Mouse (Mus musculus): ENCODE measurements around the gene Jmjd7. TPM values are rescaled to one million over a fixed set of nuclear protein-coding genes. Genes with fewer than 3 reads are reported as not detected.
A peak's percentile ranks its signal among the peaks of the same experiment; 100 is the strongest.

Gene Jmjd7
- 16.2 and 18.2 TPM in 2 replicates for polyA plus RNA-seq (2011; ENCODE audit: insufficient read depth, insufficient read length, low read depth, missing spikeins)

- peak within 1 kb of the TSS; percentile 88 for H3K9ac ChIP-seq (ENCODE audit: low read depth, poor library complexity, severe bottlenecking)
- no peaks in the 10 kb centered on the region for H3K27me3 ChIP-seq (ENCODE audit: control insufficient read depth, insufficient read depth, low read length, poor library complexity, severe bottlenecking)
- H3K27ac ChIP-seq (ENCODE audit: insufficient read depth, low read length), result no peak within 1 kb of the TSS
- H3K36me3 ChIP-seq (ENCODE audit: control insufficient read depth, insufficient read depth, low read length, poor library complexity, severe bottlenecking), result peaks cover 4% of the 10 kb centered on the region; the same call in 1 of the 2 replicates
- H3K4me1 ChIP-seq (ENCODE audit: control insufficient read depth, insufficient read depth, low read length), result no peaks in the 10 kb centered on the region
- TF ChIP-seq POLR2A (IDR thresholded peaks at IDR 0.05; ENCODE audit: insufficient read depth, low read length), result no peak
- TF ChIP-seq CTCF (IDR thresholded peaks at IDR 0.05; ENCODE audit: low read depth, low read length), result no peak
- no peak for TF ChIP-seq EP300 (IDR thresholded peaks at IDR 0.05; ENCODE audit: insufficient read depth, low read depth, low read length)
- H3K4me3 ChIP-seq (ENCODE audit: low read depth, low read length), result peak within 1 kb of the TSS; percentile 91
- no peaks in the 10 kb centered on the region for H3K9me3 ChIP-seq (replicated peaks; ENCODE audit: control insufficient read depth, insufficient read depth, low read length, poor library complexity, severe bottlenecking)
These were observed at the start of gene Jmjd7, which contains the start of gene Gm28042 for GRCm38 (mm10) chr2:120026984-120027949. Gene Jmjd7 (plus strand): TSS chr2:120027483. Gene Gm28042 (plus strand): TSS chr2:120027493.

GRCm38 (mm10) chr2:119980343-119980986, 46.8 kb upstream of the Jmjd7 start:
- H3K9ac ChIP-seq (ENCODE audit: low read depth, poor library complexity, severe bottlenecking), result no peak overlapping the region
- H3K27me3 ChIP-seq (ENCODE audit: control insufficient read depth, insufficient read depth, low read length, poor library complexity, severe bottlenecking), result no peaks in the 10 kb centered on the region

DNA sequence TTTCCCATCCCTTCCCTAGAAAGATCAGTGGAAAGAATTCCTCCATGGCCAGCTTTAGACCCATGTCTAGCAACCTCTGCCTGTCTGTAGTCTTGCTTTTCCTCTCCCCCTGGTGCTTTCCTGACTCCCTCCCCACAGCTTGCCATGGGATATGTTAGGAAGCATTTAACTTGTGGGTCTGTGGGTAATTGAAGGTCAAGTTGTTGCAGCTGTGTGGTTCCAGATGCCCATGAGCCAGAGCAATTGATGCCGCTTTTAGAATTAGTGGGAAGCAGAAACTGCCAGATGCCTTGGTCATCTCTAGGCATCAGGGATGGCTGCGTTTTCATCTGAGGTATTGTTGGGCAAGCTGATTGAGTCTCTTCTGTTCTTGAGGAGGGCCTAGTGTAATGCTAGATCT, 45.7 kb upstream of the Jmjd7 start:
- Histone ChIP-seq H3K9me3 (replicated peaks; ENCODE audit: control insufficient read depth, insufficient read depth, low read length, poor library complexity, severe bottlenecking) (no peaks in the 10 kb centered on the region), H3K27me3 (ENCODE audit: control insufficient read depth, insufficient read depth, low read length, poor library complexity, severe bottlenecking) (no peaks in the 10 kb centered on the region), H3K9ac (ENCODE audit: low read depth, poor library complexity, severe bottlenecking) (no peak overlapping the region), H3K36me3 (ENCODE audit: control insufficient read depth, insufficient read depth, low read length, poor library complexity, severe bottlenecking) (no peaks in the 10 kb centered on the region), H3K4me1 (ENCODE audit: control insufficient read depth, insufficient read depth, low read length) (peaks cover 2% of the 10 kb centered on the region), H3K4me3 (ENCODE audit: low read depth, low read length) (no peak overlapping the region), H3K27ac (ENCODE audit: insufficient read depth, low read length) (no peak overlapping the region)
- TF ChIP-seq CTCF (IDR thresholded peaks at IDR 0.05; ENCODE audit: low read depth, low read length) (no peak), POLR2A (IDR thresholded peaks at IDR 0.05; ENCODE audit: insufficient read depth, low read length) (no peak), EP300 (IDR thresholded peaks at IDR 0.05; ENCODE audit: insufficient read depth, low read depth, low read length) (no peak)

More at GRCm38 (mm10) chr2:119980343-119980986, 46.8 kb upstream of the Jmjd7 start:
- Histone ChIP-seq H3K4me3 (ENCODE audit: low read depth, low read length) (no peak overlapping the region), H3K9me3 (replicated peaks; ENCODE audit: control insufficient read depth, insufficient read depth, low read length, poor library complexity, severe bottlenecking) (no peaks in the 10 kb centered on the region), H3K27ac (ENCODE audit: insufficient read depth, low read length) (no peak overlapping the region), H3K4me1 (ENCODE audit: control insufficient read depth, insufficient read depth, low read length) (peaks cover 2% of the 10 kb centered on the region), H3K36me3 (ENCODE audit: control insufficient read depth, insufficient read depth, low read length, poor library complexity, severe bottlenecking) (no peaks in the 10 kb centered on the region)
- no peak for TF ChIP-seq POLR2A (IDR thresholded peaks at IDR 0.05; ENCODE audit: insufficient read depth, low read length)
- TF ChIP-seq EP300 (IDR thresholded peaks at IDR 0.05; ENCODE audit: insufficient read depth, low read depth, low read length), result no peak
- TF ChIP-seq CTCF (IDR thresholded peaks at IDR 0.05; ENCODE audit: low read depth, low read length), result no peak

DNA sequence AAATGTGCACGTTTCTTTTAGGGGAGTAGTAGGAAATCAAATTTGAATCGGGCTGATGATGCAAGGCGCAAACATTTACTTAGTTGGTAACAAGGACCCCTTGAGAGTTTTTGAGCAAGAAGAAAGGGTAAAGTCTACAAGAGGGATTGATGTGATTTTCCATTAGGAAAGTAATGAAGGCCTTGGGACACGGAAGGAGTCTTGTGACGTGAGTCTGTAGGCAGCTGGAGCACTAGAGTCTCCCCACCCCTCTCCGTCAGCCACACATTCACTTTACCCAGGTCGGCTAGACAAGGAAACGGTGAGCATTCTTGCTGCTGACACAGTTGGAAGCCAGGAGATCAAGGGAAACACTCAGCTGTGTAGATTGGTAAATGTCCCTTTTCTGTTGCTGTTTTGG, 41.4 kb upstream of the Jmjd7 start:
- H3K4me1 ChIP-seq (ENCODE audit: control insufficient read depth, insufficient read depth, low read length), result no peaks in the 10 kb centered on the region
- H3K9me3 ChIP-seq (replicated peaks; ENCODE audit: control insufficient read depth, insufficient read depth, low read length, poor library complexity, severe bottlenecking), result no peaks in the 10 kb centered on the region
- no peaks in the 10 kb centered on the region for H3K36me3 ChIP-seq (ENCODE audit: control insufficient read depth, insufficient read depth, low read length, poor library complexity, severe bottlenecking)
- no peak overlapping the region for H3K4me3 ChIP-seq (ENCODE audit: low read depth, low read length)
- H3K27me3 ChIP-seq (ENCODE audit: control insufficient read depth, insufficient read depth, low read length, poor library complexity, severe bottlenecking), result no peaks in the 10 kb centered on the region
- H3K9ac ChIP-seq (ENCODE audit: low read depth, poor library complexity, severe bottlenecking), result no peak overlapping the region
- H3K27ac ChIP-seq (ENCODE audit: insufficient read depth, low read length), result no peak overlapping the region
- TF ChIP-seq CTCF (IDR thresholded peaks at IDR 0.05; ENCODE audit: low read depth, low read length), result no peak
- TF ChIP-seq EP300 (IDR thresholded peaks at IDR 0.05; ENCODE audit: insufficient read depth, low read depth, low read length), result no peak
- TF ChIP-seq POLR2A (IDR thresholded peaks at IDR 0.05; ENCODE audit: insufficient read depth, low read length), result no peak

DNA sequence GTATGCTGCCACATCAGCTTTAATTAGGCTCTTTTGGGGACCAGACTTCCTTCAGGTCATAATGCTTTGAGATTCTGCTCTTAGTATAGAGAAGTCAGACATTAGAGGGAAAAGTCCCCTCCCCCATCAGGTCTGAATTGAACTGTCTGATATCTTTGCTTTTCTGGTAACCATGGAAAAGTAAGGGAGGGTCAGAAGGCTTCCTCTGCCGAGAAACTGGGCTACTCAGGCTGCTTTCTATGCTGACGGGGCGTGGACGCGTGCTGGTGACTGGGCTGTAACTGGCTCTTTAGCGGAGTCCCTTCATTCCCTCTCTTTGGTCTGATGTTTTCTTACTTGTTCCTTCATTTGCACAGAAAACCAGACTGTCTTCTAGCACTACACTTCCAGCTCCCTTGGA, 40.9 kb upstream of the Jmjd7 start:
- H3K36me3 ChIP-seq (ENCODE audit: control insufficient read depth, insufficient read depth, low read length, poor library complexity, severe bottlenecking), result no peaks in the 10 kb centered on the region
- TF ChIP-seq CTCF (IDR thresholded peaks at IDR 0.05; ENCODE audit: low read depth, low read length) (no peak), EP300 (IDR thresholded peaks at IDR 0.05; ENCODE audit: insufficient read depth, low read depth, low read length) (no peak), POLR2A (IDR thresholded peaks at IDR 0.05; ENCODE audit: insufficient read depth, low read length) (no peak)
- H3K27ac ChIP-seq (ENCODE audit: insufficient read depth, low read length), result no peak overlapping the region
- H3K9me3 ChIP-seq (replicated peaks; ENCODE audit: control insufficient read depth, insufficient read depth, low read length, poor library complexity, severe bottlenecking), result no peaks in the 10 kb centered on the region
- H3K4me1 ChIP-seq (ENCODE audit: control insufficient read depth, insufficient read depth, low read length), result no peaks in the 10 kb centered on the region
- no peaks in the 10 kb centered on the region for H3K27me3 ChIP-seq (ENCODE audit: control insufficient read depth, insufficient read depth, low read length, poor library complexity, severe bottlenecking)
- no peak overlapping the region for H3K9ac ChIP-seq (ENCODE audit: low read depth, poor library complexity, severe bottlenecking)
- no peak overlapping the region for H3K4me3 ChIP-seq (ENCODE audit: low read depth, low read length)
